Mouse (Mus musculus): ENCODE measurements around the gene Cenpi.

GRCm38 (mm10) chrX:134275715-134276114, 32.2 kb upstream of the Cenpi start:
- TF ChIP-seq POLR2A (IDR thresholded peaks at IDR 0.05; ENCODE audit: borderline replicate concordance, low read depth, low read length), result no peak
- TF ChIP-seq CTCF (IDR thresholded peaks at IDR 0.05; ENCODE audit: low read depth, low read length), result no peak

All from bone marrow macrophage, adult 2 months (primary cell).